Mouse (Mus musculus) Muller cell, postnatal 12 days (primary cell): ENCODE measurements around the gene Lipa.

Experiments
- DNase-seq: peaks from one replicate; pipeline ENCODE4 v3.0.0-alpha.2; 2015; ENCODE audit errors: inconsistent ontology term

Lipa gene

DNA sequence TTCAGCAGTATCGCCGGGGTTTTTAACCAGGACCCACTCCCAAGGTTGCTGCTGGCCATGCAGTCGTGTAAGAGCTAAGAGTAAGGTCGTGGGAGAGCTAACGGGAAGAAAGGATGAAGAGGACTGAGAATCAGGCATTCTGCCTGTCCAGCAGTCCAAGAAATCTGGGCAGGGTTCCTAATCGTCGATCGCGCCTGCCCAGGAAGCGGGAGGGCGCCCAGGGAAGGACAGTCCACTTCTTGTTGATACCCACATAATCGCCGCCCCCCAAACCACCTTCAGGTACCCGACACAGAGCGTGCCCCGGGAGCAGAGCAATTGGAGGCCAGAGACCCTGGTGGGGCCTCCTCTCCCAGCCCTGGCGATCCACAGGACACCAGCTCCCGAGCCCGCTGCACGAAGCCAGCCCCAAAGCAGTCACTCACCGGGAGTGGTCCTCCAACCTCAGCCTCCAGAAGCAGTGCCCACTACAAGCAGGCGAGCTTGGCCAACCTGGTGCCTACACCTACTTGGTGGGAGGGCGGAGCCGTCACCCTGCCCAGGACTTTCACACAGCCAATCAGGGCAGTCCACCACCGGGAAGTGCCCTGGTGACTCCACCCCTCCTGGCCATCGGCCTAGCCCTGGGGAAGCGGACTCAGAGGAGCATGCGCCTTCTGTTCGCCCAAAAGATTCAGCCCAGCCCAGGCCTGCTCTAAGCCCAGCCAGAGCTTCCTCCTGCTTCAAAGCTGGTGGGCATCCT is at the start of gene Lipa:
Gene Lipa (minus strand): TSS at position 534 of the 742 bp plus-strand sequence.
- DNase-seq: peak; percentile 98

GRCm38 (mm10) chr19:34573650-34574049 is 46.4 kb upstream of the Lipa start:
- no peak for DNase-seq

GRCm38 (mm10) chr19:34571080-34571479 is 43.8 kb upstream of the Lipa start:
- no peak for DNase-seq

- no peak for DNase-seq
Measured at GRCm38 (mm10) chr19:34569896-34570476, 42.7 kb upstream of the Lipa start.

GRCm38 (mm10) chr19:34568988-34569895 is 42.0 kb upstream of the Lipa start:
- DNase-seq: no peak

DNA sequence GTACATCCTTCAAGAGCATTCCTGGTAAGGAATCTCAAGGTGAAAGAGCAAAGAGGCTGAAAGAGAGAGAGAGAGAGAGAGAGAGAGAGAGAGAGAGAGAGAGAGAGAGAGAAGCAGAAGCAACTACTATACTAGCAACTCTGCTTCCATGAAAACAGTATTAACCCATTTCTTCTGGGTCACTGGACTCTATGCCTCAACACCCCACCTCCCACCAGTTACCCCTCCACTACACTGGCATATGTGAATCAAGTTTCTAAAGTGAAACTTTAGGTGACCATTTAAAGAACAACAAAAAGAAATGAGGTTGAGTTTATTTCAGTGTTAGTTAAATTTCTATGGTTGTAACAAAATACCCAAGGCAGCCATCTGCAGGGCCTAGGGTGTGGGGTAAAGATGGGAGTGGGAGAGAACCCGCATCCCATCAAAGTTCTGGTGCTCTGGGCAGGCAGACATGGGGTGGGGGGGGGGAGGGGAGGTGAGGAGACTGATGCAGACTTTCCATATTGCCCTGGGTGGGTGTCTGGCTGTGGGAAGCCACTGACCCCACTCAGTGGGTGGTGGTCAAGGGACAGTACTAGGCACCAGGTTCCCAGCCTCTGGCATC is 39.0 kb upstream of the Lipa start:
- no peak for DNase-seq

DNA sequence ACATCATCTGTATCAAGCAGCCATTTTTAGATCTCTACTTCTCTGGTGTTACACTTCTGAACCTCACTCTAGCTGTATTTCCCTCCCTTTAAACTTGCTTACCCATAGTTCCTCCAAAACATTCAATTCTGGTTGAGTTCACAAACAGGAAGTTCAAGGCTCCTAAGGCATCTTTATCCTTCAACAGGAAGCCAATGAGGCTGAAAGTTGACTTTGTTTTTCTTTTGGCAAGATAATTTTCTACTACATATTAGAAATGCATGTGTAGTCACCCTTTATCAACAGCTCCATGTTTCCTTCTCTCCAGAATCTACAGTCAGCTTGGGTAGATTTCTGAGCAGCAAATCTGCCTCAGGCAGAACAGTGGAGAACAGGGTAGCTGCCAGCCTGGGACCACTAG is 35.3 kb upstream of the Lipa start:
- DNase-seq: no peak

- DNase-seq: peak; percentile 36
Measured at GRCm38 (mm10) chr19:34556621-34557020, 29.3 kb upstream of the Lipa start.

DNA sequence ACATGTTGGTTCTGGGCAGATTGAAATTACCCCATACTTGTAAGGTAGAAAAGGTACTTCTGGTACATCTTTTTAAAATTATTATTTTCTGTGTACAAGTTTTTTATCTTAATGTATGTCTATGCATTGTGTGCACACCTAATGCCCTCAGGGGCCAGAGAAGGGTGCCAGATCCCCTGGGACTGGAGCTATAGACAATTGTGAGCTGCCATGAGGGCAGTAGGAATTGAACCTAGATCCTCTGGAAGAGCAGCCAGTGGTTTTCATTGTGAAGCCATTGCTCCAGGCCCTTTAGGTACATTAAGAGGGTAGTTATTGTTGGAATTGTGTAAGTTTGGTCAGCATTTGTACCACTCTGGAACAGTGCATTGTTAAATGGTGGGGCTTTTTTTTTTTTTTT is 26.8 kb upstream of the Lipa start:
- no peak for DNase-seq

DNA sequence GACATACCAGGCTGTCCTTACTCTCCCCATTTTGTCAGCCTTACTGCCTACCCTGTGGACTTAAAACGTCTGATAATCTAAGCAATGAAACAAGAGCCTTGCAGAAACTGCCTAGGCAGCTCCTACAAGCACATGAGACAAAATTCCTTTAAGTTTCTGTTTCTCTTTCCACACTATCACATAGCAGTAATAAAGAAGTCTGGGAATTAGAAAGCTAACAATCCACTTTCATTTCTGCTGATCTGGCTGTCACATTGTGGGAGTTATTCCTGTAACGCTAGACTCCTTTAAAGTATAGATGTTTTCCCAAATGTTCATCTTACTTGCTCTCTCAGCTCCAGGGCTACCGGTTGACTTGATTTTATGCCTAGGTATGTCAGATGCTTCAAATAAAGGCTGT is 26.2 kb upstream of the Lipa start:
- no peak for DNase-seq

GRCm38 (mm10) chr19:34553021-34553420 is 25.7 kb upstream of the Lipa start:
- DNase-seq: peak; percentile 69

GRCm38 (mm10) chr19:34551981-34552380 is 24.7 kb upstream of the Lipa start:
- DNase-seq: peak; percentile 78

GRCm38 (mm10) chr19:34550534-34551223 is 23.4 kb upstream of the Lipa start, which contains the start of gene Ifit2:
TSS of gene Ifit2 (plus strand) at chr19:34550694.
- DNase-seq: peak; percentile 85

DNA sequence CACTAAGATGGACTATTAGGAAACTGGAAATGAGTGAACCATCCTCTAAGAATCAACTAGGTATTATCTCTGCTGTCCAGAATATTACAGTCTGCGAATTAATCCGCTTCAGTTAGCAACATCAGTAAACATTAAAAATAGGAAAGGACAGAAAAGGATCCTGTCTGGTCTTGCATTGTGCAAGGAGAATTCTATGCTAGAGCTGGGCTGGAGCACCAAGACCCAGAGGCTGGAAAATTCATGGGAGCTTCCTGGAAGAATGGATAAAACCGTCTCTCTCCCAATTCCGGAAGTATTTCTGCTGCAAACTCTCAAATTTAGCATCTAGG is 22.9 kb upstream of the Lipa start:
- DNase-seq: no peak

- DNase-seq: peak; percentile 69
Measured at GRCm38 (mm10) chr19:34547976-34548375, 20.7 kb upstream of the Lipa start.

DNA sequence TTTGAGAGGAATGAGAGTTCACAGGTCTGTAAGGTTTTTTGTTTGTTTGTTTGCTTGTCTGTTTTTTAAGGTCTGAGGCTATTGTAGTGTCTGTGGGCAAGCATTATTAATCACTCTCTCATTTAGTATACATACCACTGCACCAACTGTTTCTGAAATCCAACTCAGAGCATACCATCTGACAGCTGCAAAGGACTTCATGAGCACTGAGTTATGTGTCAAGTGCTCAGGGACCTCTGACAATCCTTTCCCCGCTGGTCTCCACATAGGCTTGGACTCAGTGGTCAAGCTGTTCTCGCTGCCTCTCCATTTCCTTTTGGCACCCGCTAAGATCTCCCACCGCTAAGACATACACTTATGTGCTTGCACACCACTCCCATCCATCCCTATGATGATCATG is 18.9 kb upstream of the Lipa start:
- no peak for DNase-seq

DNA sequence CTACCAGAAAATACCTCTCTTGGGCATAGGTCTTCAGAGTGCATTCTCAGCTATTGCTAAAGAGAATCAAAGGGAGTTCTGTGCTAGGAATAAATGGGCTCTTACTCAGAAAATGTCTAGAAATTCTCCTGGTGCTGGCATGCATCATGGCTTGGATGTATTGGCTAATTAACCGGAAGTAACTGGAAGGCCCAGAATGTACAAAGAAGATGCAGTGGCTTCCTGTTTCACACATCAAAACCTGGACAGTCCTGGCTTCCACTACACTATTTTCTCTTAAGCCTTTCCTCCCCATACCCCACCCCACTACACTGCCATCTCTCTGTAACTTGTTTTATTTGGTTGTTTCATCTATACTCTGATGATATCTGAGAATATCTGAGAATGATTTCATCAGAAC is 12.1 kb upstream of the Lipa start:
- DNase-seq: no peak

GRCm38 (mm10) chr19:34532061-34532751 is 4.9 kb upstream of the Lipa start:
- no peak for DNase-seq

DNA sequence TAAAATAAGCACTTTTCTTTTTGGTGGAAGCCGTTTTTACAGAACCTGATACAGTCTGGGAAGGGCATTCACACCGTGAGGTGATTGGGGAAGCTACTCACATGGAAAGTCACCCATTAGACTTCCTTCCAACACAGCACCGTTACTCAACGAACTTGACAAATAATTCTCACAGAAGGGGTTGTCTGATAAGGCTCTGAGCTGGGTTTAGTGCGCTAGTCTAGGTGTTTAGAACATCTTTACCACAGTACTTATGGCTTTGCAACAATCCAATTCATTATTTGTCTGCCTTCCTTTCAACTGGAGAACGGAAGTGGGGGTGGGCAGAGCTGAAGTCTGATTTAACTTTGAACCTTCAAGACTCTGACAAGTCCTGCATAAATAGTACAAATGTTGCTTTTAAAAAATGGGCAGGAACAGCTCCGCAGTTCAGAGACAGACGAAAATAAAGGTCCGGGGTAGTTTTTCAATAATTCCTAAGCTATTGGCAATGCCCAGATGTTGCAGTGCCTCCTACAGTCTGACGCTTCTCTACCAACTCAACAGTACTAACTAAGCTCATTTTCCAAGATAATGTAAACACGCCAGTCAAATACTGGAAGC is 852 bp downstream of the Lipa start:
- DNase-seq: no peak

DNA sequence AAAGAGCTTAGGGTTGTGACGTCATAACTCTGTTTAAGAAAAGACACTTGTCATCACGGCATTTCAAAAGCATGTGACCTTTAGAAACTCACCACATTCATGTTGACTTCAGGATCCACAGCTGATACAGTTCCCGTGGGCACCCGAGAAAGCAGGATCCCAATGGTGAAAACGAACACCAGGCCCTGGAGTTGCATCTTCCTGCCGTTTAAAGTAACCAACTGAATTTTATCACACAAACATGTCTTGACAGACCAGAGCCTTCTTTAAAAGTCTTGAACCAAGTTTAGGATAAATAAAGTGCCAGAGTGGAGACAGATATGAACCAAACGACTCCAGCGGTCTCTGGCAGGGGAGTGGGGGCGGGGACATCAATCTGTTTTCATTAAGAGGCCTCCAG is 2.6 kb downstream of the Lipa start:
- no peak for DNase-seq
